Mouse (Mus musculus): ENCODE results near the gene AW549877. TPM values are rescaled to one million over a fixed set of nuclear protein-coding genes. Genes with fewer than 3 reads are reported as not detected.

The AW549877 gene
- total RNA-seq (2023), result 10 to 100 TPM; 66.3 to 76.5 TPM

DNA sequence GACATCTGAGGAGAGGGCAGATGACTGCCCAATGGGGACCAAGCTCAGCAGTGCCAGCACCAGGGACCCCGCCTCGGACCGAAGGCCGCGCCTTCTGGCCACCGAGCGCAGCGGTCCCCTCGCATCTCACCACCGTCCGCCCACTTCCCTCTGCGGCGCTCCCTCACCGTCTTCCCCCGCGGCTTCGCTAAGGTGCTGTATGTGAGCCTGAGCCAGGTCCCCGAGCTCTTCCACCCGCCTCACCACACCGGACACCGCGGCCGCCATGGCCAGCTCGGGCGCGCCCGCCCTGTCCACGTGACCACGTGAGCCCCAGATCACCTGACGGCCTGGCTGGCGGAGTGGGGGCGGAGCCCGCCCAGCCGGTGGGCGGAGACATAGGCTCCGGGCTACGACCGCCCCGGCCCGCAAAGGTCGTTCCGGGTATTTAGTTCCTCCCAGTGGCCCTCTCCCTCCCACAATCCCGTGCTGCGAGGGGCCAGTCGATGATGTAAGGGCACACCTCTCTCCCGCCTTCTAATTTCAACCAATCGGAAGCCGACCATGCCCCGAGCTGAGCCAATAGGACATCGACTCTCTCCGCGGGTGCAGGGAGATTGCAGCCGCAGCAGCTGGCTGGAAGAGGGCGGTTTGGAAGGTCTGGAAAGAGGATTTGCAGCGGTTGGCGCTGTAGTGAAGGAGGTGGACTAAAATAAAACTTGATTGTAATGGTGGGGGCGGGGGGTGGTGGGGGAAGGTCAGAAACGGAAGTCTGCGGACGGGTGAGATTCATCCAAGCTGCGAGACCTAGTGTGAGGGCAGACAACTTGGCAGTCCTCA is at the start of gene AW549877:
AW549877 (minus strand) TSS at position 297 of the 819 bp plus-strand sequence.

DNA sequence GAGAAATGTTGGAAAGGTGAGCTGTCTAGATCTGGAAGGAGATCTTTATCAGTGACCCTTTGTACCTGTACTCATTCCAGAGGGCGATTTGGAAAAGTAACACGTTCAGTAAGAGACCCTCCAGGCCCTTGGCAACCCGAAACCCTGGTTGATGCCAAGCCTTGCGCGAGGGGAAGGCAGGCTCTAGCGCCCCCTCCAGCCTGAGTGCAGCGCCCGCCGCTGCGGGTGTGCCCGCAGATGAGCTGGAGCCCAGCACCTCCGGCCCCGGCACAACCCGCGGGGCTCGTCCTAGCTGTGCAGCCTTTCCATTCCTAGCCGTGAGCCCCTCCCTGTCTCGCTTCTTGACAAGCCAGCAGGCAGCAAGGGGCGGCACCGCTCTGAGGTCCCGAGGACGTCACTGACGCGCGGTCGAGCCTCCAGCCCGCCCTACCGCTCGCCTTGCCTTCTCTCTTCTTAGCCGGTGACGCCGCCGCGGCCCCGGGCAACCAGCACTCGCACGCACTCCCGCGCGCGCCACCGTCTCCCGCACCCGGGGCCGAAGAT is 30.8 kb upstream of the AW549877 start, which contains the start of gene Oxct1:
Oxct1 (plus strand) TSS at position 153 of the 543 bp plus-strand sequence.

DNA sequence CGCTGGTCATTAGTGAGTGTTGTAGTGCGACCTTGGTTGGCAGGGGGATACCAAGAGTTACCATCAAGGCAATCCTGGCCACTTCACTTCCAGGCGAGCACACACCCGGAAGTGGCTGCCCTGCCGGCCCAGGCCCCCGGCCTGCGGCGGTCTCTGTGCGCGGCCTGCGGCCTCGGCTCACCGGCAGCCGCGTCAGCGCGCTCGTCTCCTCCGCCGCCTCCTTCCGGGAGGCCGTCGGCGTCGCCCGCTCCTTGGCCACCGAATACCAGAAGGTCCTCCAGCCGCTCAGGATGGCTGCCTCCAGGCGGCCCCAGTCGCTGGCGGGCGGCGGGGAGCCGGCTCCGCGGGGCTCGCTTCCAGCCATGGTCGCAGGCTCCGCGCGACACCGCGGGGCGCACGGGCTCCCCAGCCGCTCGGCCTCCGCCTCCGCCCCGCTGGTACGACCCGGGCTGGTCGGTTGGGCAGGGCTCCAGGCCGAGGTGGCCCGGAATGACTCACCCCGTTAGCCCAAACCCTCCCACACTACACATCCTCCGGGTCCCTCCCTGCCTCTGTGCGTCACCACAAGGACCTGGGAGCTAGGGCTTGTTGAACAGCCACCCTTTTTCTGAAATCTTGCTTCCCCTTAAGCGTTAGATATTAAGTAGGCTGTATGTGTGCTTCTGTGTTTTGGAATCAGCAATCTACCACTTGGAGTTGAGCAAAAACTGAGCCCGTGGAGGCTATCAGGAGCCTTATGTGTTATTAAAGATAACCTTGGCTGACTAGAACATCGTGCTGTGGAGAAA is 16.3 kb downstream of the AW549877 start, which contains the start of gene Fbxo4:
Fbxo4 (minus strand) TSS at position 513 of the 788 bp plus-strand sequence.

Other genes with a start within 250 kb of the AW549877 start
- 10 to 100 TPM; 21.5 to 22.6 TPM for gene Fbxo4, start 16.2 kb downstream of the AW549877 start, total RNA-seq (2023)
- gene Oxct1, start 30.6 kb upstream of the AW549877 start, total RNA-seq (2023), result 10 to 100 TPM; 29.0 to 42.2 TPM